Mouse (Mus musculus) thymus, postnatal 4 days (tissue): ENCODE data around the gene Ifi47.

Experiments
- DNase-seq: peaks from one replicate; pipeline ENCODE4 v3.0.0; 2021

Ifi47 gene

DNA sequence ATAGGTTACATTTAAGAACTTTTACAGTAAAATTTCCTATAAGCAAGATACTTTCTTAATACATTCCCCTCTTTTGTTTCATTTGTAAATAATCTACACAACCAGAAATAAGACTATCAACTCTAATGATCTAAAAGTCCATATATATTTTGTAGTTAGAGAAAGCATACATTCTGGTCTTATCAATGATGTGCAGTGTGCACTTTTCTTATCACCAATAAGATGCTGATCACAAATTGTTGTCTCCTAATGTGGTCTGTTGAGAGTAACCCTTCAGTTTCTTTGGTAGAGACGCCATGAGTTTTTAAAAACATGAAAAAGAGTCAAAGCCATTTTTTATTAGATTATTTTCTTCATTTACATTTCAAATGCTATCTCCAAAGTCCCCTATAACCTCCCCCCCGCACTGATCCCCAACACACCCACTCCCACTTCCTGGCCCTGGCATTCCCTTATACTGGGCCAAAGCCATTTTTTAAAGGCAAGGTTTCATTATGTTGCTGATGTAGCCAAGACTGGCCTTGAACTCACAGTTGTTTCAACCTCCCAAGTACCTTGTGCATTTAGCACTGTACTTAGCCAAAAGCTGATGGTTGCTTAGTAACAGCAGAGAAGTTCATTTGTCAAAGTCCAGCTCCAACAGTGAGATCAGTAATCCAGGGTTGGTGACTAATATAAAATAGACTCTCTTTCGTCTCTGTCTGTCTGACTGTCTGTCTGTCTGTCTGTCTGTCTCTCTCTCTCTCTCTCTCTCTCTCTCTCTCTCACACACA lies 13.5 kb downstream of the Ifi47 start:
- DNase-seq: no peak

DNA sequence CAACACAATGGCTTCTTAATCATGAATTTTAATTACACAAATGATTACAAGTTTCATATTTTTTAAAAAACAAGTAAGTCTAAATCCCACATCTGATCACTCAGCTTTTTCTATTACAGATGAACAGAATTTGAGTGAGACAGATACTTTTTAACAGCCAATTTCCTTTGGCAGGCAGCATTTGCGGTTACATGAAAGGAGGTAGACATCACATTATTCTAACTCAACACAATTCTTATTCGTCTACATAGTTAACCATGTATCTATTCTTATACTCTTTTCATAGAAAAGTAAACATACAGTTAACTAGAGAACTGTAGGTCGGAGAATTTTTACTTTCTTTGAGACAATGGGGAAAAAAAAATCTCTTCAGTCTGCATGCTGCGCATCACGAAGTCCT lies 14.2 kb downstream of the Ifi47 start:
- DNase-seq: no peak

DNA sequence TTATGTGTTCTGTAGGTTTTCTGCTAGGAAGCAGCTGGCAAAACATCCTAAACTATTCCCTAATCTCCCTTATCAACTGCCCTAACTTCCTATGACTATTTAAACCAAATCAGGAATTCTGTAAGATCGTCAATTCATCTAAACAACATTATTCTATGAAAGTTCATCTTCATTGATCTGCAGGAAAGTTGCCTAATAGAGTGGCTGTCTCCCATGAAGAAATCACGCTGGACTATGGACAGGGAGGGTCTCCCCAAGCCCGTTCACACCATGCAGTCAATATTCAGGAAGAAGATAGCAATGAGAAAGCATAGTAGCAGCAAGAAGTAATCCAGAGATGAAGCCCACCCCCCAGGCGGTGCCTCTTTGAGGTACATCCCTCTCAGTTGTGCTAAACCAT lies 14.8 kb downstream of the Ifi47 start:
- DNase-seq: no peak

DNA sequence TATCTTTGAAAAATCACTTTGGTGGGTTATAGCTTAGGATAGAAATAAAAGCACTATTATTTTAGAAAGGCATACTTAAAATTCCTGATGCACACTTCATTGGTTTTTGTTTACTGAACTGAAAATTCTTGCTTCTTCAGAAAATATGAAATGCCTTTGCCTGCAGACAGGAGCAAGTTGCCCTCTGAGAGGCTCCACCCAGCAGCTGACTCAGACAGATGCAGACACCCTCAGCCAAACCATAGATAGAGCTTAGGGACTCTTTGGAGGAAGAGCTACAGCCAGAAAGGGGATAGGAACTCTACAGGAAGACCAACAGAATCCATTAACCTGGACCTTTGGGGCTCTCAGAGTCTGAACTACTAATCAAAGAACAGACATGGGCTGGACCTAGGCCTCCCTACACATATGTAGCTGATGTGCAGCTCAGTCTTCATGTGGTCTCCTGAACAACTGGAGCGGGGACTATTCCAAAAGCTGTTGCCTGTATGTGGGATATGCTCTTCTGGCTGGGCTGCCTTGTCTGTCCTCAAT lies 15.7 kb downstream of the Ifi47 start:
- DNase-seq: no peak

DNA sequence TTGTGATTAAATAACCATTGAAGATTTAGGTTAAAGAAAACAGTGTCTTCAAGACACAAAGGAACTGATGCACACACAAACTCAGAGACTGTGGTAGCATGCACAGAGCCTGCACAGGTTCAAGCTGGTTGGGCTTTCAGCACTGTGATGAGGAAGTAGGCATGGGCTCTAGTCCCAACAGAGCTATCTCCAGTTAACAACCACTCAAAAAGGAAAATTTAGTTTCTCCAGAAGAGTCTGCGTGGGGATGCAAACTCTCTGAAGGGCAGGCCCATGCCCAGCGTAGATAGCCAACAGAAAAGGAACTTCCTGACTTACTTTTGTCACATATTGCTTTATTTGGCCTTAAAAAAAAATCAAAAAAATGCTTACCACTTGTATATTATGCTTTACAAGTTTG lies 16.4 kb downstream of the Ifi47 start:
- DNase-seq: peak; percentile 38

DNA sequence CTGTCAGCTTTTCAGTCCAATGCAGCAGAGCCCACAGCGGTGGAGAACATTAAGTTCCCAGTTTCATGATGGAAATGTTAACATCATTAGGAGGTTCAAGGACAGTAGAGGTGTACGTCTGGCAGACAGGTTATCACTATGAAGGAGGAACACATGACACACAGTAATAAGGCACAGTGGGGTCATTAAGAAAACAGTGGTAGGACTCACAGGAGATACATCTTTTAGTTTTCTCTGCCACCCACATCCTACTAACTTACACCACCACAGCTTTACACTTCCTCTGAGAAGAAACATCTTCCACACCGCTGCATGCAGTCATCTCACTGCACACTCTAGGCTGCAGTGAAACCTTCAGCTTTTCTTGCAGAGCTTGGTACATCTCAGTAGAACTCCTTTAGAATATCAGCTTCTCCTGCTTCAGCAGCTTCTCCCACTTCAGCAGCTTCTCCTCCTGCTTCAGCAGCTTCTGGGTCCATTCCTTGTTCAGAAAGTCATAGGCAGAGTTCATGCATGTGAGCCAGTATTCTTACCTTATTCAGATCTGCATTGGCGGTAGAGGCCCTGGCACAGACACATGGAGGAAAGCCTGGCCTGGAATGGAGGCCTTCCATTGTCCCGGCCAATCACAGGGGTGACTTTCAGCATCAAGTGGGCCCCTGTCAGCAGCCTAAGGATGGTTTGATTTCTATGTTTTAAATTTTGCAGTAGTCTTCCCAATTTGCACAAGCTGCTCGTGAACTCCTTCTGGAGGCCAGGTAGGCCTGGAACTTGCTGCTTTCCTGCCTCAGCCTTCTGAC lies 17.7 kb downstream of the Ifi47 start:
- peak; percentile 63 for DNase-seq

DNA sequence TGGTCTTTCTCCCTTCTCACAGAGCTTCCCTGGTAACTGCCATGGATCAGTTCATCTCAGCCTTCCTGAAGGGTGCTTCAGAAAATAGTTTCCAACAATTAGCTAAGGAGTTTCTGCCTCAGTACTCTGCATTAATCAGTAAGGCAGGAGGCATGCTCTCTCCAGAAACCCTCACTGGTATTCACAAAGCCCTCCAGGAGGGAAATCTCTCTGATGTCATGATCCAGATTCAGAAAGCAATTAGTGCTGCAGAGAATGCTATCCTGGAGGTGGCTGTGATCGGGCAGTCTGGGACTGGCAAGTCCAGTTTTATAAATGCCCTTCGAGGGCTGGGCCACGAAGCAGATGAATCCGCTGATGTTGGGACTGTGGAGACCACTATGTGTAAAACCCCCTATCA lies 19.0 kb downstream of the Ifi47 start:
- no peak for DNase-seq

DNA sequence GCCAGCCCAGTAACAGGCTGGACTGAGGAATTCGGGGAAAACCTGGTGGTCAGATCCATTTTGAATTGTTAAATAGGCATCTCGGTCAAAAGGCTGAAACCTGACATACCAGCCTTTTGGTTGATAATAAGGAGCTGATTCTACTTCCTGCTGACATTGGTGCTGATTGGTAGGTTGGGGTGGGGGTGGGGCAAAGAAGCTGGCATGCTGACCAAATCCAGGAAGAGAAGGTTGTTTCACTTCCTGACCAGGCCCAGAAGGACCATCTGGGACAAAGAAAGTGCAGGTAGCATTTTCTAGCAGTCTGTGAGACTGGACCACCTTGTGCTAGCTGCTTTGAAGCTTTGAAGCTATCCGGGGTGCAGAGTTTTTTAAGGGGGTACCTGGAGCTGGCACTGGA lies 24.0 kb downstream of the Ifi47 start:
- DNase-seq: no peak

DNA sequence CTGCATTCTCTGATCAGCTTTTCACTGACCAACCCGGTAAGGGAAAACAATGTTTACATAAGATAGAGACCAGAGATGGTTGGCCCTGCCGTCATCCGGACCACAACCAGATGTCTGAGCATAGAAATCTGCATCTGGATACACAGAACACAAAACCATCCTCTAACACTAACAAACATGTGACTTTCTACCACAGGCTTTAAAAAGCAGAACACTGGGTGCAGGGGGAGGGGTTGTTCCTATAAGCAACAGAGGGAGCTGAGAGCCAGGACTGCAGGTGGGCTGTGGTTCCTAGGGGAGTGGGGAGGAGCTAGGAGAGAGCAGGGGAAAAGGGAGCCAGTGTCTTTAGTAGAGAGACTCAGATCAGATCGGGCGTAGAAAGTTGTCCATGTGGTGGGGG lies 25.1 kb downstream of the Ifi47 start:
- peak; percentile 64 for DNase-seq

DNA sequence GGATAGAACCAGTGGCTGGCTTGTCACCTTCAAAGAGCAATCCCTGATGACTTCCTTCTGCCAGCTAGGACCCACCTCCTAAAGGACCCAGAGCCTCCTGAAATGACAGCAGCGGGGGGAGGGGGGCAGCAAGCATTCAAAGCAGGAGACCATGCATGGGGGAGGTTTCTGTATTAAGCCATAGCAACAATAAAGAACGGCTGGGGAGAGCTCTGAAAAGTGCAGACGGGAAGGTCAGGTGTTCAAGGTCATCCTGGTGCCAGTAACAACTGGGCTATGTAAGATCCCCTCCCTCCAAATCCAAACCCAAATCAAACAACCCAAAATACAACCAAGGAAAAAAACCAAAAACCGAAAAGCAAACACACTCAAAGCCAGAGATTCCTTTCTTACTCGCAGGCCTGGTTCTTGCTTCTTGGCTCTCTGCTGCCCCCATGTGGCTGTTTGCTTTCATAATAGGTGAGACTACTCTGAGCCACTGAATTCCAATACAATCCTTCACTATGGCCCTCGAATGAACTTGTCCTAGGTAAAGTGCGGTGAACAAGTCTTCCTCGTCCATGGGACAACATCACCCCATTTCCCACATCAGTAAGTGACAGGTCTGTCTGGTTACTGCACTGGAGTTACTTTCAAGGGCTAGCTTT lies 26.8 kb downstream of the Ifi47 start:
- peak; percentile 98 for DNase-seq

DNA sequence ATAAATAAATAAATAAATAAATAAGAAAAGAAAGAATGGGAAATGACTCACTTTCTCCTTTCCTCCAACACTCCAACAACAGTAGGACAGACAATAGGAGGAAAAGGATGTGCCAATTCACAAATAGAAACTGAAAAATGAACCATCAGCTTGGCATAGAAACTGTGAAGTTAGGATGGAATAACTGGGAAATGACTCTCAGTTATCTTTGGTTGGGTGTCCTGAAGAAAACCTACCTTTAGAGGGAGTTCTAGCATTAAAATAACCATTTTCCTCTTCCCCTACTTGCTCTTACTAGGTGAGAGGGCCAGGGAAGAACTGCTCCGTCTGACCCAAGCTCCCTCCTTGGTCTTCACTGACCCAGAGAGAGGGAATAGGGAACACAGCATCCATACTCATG lies 29.4 kb downstream of the Ifi47 start:
- DNase-seq: no peak

DNA sequence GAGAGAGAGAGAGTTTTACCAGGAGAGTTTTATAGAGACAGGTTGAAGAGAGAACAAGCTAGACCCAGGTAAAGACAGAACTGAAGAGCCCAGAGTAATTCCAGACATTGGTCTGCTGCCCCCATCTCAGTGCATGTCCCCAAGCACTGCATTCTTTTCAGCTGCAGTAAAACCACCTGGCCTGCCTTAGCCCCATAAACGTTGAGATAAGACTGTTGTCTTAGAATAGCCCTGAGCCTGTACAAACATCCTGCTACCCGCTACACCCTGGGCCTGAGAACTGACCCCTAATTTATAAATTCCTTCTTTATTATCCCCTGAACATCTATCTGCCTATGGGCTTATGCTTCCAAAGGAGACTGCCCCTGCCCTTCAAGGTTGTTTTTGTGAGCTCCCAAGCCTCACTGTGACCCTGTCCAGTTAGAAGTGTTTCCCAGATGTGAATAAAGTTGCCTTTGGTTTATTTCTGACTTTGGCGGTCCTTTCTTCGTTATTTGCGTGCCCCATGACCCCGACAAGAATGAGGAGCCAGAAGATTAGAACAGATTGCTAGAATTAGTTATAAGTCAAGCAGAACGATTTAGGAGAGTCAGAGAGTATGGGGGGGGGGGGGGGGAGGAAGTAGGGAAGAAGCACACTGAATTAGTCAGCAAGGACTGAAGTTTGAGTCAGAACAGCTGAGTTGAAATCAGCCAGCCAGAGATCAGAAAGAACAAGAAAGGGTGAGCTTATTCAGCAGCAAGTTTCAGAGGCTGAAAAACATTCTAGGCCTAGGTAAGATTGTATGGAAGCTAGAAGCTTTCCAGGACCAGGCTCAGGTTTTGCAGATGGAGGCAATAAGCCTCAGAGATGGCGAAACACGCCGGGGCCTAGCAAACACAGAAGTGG lies 31.5 kb downstream of the Ifi47 start:
- DNase-seq: no peak

DNA sequence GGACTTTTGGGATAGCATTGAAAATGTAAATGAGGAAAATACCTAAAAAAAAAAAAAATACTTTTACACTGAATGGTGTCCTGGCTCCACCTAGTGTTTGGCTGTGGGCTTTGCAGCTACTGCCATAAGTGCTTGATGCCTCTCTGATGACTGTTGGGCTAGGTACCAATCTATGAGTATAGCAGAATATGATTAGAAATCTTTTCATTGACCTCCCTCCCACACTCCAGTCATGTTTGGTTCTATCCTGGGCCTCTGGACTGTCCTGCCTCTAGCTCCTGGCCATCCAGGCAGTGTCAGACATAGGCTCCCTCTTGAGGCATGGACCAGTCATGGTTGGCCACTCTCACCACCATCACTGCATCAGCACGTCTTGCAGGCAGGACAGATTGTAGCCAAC lies 32.4 kb downstream of the Ifi47 start:
- DNase-seq: peak; percentile 76

DNA sequence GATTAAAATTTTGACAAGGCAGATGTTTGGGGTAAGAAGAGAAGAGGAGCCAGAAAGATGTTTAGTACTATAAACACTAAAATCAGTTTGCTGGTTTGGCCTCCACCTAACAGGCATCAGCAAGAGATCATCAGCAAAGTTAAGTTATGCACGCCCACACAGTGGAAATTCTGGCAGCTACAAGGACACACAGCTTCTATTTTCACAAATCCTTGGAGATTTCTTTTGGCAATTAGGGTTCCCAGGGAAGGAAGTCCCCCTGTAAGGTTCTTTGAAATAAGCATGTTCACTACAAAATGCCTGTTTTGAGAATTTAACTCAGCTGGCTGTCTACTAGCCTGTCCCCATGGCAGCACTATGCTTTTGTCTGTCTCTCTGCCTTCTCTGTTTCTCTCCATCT lies 34.6 kb downstream of the Ifi47 start:
- no peak for DNase-seq

DNA sequence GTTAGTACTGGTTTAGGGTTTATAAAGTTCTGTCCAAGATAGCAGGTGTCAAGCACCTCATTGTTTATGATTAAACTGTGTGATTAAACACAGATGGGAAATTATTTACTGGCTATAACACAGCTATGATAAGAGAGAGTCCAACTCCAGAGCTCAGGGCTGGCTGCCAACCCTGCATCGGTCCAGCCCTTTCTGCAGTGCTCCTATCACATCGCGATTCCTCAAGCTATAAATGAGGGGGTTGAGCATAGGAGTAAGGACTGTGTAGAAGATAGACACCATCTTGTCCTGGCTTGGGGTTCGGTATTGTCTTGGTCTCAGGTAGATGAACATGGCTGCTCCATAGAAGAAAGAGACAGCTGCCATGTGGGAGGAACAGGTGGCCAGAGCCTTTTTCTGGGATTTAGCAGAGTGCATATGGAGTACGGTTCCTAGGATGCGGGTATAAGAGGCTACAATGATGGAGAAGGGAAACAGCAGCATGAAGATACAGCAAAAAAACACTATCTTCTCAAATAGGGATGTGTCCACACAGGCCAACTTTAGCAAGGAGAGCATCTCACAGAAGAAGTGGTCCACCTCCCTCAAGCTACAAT lies 36.3 kb downstream of the Ifi47 start:
- DNase-seq: no peak

DNA sequence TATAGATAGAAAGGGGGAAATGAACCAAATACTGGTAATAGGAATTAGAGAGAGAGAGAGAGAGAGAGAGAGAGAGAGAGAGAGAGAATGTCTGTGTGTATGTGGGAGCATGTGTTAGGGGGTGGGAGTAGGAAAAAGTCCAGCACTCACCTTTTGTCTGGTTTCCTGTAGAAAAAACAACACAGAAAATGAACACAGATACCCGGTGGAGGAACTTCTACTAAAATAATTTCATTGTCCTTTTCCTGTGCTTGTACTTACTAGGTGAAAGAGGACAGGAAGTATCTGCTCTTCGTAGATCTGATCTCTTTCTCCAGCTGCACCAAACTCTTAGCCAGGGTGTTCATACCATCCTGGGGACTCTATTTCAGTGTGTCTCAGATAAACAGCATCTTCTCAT lies 37.8 kb downstream of the Ifi47 start:
- no peak for DNase-seq

DNA sequence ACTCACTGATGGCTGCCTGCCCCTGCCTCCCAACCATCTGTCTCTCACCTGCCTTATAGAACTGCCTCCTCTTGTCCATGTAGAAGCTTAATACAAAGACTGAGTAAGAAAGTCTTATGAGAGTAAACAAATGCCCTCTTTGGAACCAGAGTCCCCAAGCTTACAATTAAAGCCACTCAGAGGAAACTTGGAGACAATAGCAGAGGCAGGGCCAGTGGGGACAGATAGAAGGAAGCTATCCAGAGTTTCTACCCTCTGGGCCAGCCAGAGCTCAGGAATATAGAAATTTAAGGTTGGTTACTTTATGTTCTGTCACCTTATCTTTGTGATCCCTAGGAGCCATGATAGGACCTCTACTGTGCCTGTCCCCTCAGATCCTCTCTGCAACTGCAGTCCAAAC lies 38.4 kb downstream of the Ifi47 start, which contains the start of gene Olfr1396:
Gene Olfr1396 (minus strand): TSS at position 101 of the 400 bp plus-strand sequence.
- DNase-seq: no peak

DNA sequence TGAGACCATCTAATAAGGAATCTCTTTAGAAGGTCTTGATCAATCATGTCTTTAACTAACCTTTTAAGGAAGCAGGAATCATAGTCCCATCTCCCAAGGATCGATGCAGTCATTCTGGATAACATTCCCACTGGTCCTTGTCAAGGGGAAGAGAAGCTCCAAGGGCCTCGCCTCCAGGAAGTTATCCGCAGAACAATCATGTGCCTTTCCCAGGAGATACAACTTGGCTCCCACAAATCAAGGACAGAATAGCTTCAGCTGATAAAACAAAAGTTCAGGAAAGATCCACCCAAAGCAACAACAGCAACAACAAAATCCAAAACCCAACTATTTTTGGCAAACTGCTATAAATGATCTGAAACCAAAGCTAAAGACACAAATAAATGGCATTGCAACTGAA lies 43.2 kb downstream of the Ifi47 start:
- DNase-seq: no peak

DNA sequence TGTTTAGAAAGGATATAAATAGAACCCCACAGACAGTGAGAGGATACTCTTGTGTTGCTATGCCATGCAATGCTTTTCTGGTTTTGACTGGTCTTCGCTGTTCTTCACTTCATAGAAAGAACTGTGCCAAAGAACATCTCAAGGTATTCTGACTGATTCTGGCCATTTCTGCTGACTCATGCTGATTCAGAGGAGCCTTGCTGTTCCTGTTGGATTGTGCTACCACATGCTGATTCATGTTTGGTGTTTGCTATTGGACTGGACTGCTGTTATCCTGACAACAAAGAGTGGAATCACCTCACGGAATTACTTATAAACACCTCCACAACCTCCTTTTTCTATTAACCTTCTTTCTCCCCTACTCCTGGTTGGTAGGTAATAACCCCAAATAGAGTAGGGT lies 47.8 kb downstream of the Ifi47 start:
- DNase-seq: no peak

DNA sequence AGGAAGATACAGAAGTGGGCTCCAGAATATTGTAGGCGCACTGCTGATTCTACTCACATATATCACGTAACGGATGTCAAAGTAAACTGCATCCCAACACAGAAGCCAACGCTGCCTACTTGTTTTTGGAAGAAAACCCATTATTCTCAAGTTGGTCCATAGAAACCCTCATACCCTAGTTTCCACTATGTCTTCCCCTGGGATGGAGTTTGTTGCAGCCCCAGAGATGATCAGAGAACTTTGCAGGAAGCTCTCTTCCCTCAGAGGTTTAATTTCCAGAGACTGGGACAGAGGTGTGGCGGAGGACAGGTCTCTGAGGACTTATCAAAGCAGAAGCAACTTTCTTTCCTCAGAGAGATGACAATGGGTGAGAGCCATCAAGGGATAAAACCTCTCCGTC lies 65.6 kb downstream of the Ifi47 start, which contains the start of gene Olfr1395:
Gene Olfr1395 (plus strand): TSS at position 301 of the 400 bp plus-strand sequence.
- DNase-seq: no peak
